In genomic region chr15:84624870-84625269, GRCm38 (mm10) we compare ENCODE assay signal across 12 mouse cellular contexts. TPM values are rescaled to one million over a fixed set of nuclear protein-coding genes. Genes with fewer than 3 reads are reported as not detected.
DNase-seq lines count a peak whose midpoint lies in the region; ATAC-seq and TF ChIP-seq lines count a peak whose summit lies in the region.
"Had no signal": no experiment of that assay in that cellular context is flagged by ENCODE, and none has a peak within 500 bp of the region (broad histone marks: within the 10 kb centered on the region; RNA-seq: fewer than 3 reads in every experiment).

No protein-coding gene starts in this region.

- WGBS in lung, postnatal 0 days: 41% methylated on average over 9 of the region's 9 CpGs
- WGBS in lung, adult 2 months: 42% methylated on average over 9 of the region's 9 CpGs
- WGBS in hindbrain, embryonic 10.5 days: 85% methylated on average over 9 of the region's 9 CpGs

- no peak for TF ChIP-seq CTCF in lung, postnatal 0 days (IDR thresholded peaks at IDR 0.05)
- no peak for TF ChIP-seq CTCF in lung, adult 2 months (IDR thresholded peaks at IDR 0.05; ENCODE audit: insufficient read depth, low read length)

- no peak for TF ChIP-seq POLR2A in lung, adult 2 months (IDR thresholded peaks at IDR 0.05; ENCODE audit: borderline replicate concordance, extremely low read depth, low read depth, low read length)

- H3K4me1 ChIP-seq in lung, postnatal 0 days (ENCODE audit: insufficient read depth, low read depth, low read length): no peaks in the 10 kb centered on the region
- 0 out of 2 replicates have a peak, but pooled peaks cover 6% of the 10 kb centered on the region for H3K4me1 ChIP-seq in lung, adult 2 months (ENCODE audit: control insufficient read depth, insufficient read depth, low read length)
- peaks cover 33% of the 10 kb centered on the region for H3K4me1 ChIP-seq in hindbrain, embryonic 10.5 days (replicated peaks)

- no peaks in the 10 kb centered on the region for H3K9me3 ChIP-seq in lung, postnatal 0 days (ENCODE audit: low read length)
- peaks cover under 1% of the 10 kb centered on the region; the same call in 1 of the 2 replicates for H3K9me3 ChIP-seq in hindbrain, embryonic 10.5 days
- H3K9me3 ChIP-seq: embryonic facial prominence, embryonic 15.5 days; midbrain, embryonic 15.5 days had no signal

- H3K27ac ChIP-seq in lung, postnatal 0 days (ENCODE audit: low read length): no peak overlapping the region
- H3K27ac ChIP-seq in hindbrain, embryonic 10.5 days: no peak overlapping the region
- H3K27ac ChIP-seq: embryonic facial prominence, embryonic 15.5 days; midbrain, embryonic 15.5 days had no signal

- H3K36me3 ChIP-seq in lung, postnatal 0 days (ENCODE audit: insufficient read depth, low read length): no peaks in the 10 kb centered on the region
- H3K36me3 ChIP-seq in hindbrain, embryonic 10.5 days: no peaks in the 10 kb centered on the region
- H3K36me3 ChIP-seq: embryonic facial prominence, embryonic 15.5 days; midbrain, embryonic 15.5 days had no signal

- no peak for TF ChIP-seq EP300 in lung, postnatal 0 days (IDR thresholded peaks at IDR 0.05)

- H3K4me3 ChIP-seq in lung, postnatal 0 days (ENCODE audit: low read depth, low read length): no peak overlapping the region
- no peak overlapping the region for H3K4me3 ChIP-seq in lung, adult 2 months (replicated peaks; ENCODE audit: extremely low read depth, low read depth, low read length)
- H3K4me3 ChIP-seq in hindbrain, embryonic 10.5 days: no peak overlapping the region
- H3K4me3 ChIP-seq: embryonic facial prominence, embryonic 15.5 days; midbrain, embryonic 15.5 days had no signal

- H3K27me3 ChIP-seq in lung, postnatal 0 days (replicated peaks; ENCODE audit: insufficient read depth, low read length): no peaks in the 10 kb centered on the region
- peaks cover 22% of the 10 kb centered on the region for H3K27me3 ChIP-seq in hindbrain, embryonic 10.5 days (ENCODE audit: insufficient read depth, poor library complexity, severe bottlenecking)
- H3K27me3 ChIP-seq: embryonic facial prominence, embryonic 15.5 days; midbrain, embryonic 15.5 days had no signal

- peak; percentile 8; the same call in 1 of the 2 replicates for ATAC-seq in lung, postnatal 0 days

- H3K9ac ChIP-seq in lung, postnatal 0 days (replicated peaks; ENCODE audit: low read depth): no peak overlapping the region
- H3K9ac ChIP-seq: embryonic facial prominence, embryonic 15.5 days; midbrain, embryonic 15.5 days had no signal

- peak; percentile 44 for DNase-seq in gastrocnemius, postnatal 10 days
- DNase-seq in gastrocnemius, postnatal 25 days: no peak
- DNase-seq in lung, postnatal 0 days (ENCODE audit: low spot score): peak; percentile 29
- DNase-seq in lung, adult 2 months: no peak
- peak; percentile 66 for DNase-seq in adrenal gland, adult 2 months
- DNase-seq in kidney, postnatal 36 days: peak; percentile 37 to 61
- no peak for DNase-seq in hindbrain, embryonic 10.5 days (ENCODE audit: low spot score)
- DNase-seq in layer of hippocampus, adult 18-20 months (ENCODE audit: low spot score in 2 of 2): no peak
- DNase-seq: B cell, adult 2 months; cerebellum, adult 8-10 months had no signal

- H3K4me2 ChIP-seq in lung, postnatal 0 days (replicated peaks; ENCODE audit: low read depth, low read length): no peak overlapping the region
- H3K4me2 ChIP-seq: embryonic facial prominence, embryonic 15.5 days; midbrain, embryonic 15.5 days had no signal

RNA-seq across cellular contexts. Expression of gene Prr5, which starts 44.5 kb away (rescaled TPM):
- total RNA-seq in gastrocnemius, postnatal 10 days (2021): 10 to 100 TPM; 12.3 to 12.7 TPM
- 1 to 10 TPM; 3.9 to 4.1 TPM for total RNA-seq in gastrocnemius, postnatal 25 days (2021)
- polyA plus RNA-seq in lung, postnatal 0 days (2015; fragmentation: Nextera tagmentation; extraction: Ambion mirVana): 8.8 and 9.2 TPM in 2 replicates
- polyA plus RNA-seq in lung, adult 2 months (2012; rRNA removed): 12.9 and 14.1 TPM in 2 replicates
- 1 to 10 TPM; 7.0 to 9.4 TPM for total RNA-seq in adrenal gland, adult 2 months (2021)
- polyA plus RNA-seq in adrenal gland, adult 2 months (2012; rRNA removed): 15.7 and 26.7 TPM in 2 replicates
- polyA plus RNA-seq in hindbrain, embryonic 10.5 days (2016; fragmentation: Nextera tagmentation; extraction: Ambion mirVana): 17.9 and 20.4 TPM in 2 replicates
- total RNA-seq in layer of hippocampus, adult 18-20 months (2021): 10 to 100 TPM; 14.0 to 14.4 TPM

Comparison
In these comparisons a context has a peak if more than half of its experiments do, and no peak if none do; other contexts are left out.
1. DNase-seq: peak in gastrocnemius, postnatal 10 days (single experiment), lung, postnatal 0 days (single experiment), adrenal gland, adult 2 months (single experiment) and kidney, postnatal 36 days (2 of 2); none in gastrocnemius, postnatal 25 days (single experiment), lung, adult 2 months (single experiment), hindbrain, embryonic 10.5 days (single experiment) and layer of hippocampus, adult 18-20 months (0 of 2).